Mouse (Mus musculus): ENCODE data around the gene Gm49373.
A peak's percentile ranks its signal among the peaks of the same experiment; 100 is the strongest.
"Not testable (repeated sequence)": the region's sequence is repeated elsewhere in the genome, so short reads cannot be mapped to it uniquely, and the experiment has no call there.

Gene Gm49373

DNA sequence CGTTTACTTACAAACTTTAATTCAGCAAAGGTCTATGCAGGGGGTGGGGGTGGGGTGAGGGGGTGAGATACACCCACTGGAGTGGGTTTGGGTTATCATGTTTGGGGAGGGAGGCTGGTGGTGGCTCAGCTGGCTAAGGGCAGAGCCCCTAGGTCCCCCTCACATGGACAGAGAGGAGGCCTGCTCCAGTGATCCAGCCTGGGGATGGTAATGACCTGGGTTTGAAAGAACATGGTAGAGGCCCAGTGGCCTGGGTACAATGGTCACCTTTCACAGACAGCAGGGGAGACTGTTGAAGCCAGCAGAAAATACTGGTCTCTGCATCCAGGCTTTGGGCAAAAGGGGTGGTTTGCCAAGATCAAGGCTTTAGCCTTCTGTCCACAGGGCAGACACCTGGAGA lies 1.3 kb upstream of the Gm49373 start:
- no peak for DNase-seq (ENCODE audit: low spot score in 2 of 2)

DNA sequence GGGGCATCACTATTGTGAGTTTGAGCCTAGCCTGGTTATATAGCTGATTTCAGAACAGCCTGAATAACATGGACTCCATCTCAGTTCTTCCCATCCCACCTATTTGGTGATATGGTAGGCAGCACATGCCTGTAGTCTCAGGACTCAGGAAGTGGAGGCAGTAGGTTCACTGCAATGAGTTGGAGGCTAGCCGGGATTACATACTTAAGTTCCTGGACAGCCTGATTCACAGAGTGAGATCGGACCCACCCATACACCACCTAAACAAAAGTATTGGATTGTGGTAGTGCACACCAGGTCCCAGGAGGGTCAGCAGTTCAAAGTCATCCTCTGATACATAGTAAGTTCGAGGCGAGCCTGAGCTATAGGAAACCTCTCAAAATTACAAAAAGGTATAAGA lies 255 bp downstream of the Gm49373 start:
- no peak for DNase-seq (ENCODE audit: low spot score in 2 of 2)

DNA sequence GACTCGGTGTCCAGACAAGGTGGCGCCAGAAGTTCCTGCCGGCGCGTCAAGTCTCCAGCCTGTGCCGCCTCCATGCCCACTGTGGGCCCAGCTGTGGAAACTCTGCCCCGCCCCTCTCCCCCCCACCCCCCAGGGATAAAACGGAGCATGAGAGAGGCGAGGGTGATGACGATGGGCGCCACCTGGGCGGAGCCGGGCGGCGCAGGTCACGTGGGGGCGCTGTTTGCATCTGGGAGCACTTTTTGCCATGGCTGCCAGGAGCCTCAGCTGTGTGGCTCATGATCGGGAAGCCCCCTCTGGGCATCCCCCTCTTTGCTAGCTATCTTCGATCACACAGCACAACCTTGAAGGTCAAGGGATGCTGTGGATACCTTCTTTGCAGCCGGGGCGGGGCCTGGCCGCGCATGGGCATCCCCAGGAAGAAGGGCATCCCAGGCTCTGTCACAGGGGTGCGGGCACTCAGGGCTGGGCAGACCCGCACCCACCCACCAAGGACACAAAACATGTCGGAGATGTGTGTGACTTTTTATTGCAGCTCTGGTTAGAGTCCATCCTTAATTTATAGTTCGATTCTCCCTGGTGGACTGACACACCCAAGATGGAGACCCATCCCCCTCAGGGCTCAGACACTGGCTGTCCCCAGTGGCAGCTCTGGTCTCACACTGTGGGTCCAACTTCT lies 5.8 kb downstream of the Gm49373 start, which contains the start of gene Zglp1:
Zglp1 (minus strand) TSS at position 88 of the 679 bp plus-strand sequence.
- no peak for DNase-seq (ENCODE audit: low spot score in 2 of 2)

DNA sequence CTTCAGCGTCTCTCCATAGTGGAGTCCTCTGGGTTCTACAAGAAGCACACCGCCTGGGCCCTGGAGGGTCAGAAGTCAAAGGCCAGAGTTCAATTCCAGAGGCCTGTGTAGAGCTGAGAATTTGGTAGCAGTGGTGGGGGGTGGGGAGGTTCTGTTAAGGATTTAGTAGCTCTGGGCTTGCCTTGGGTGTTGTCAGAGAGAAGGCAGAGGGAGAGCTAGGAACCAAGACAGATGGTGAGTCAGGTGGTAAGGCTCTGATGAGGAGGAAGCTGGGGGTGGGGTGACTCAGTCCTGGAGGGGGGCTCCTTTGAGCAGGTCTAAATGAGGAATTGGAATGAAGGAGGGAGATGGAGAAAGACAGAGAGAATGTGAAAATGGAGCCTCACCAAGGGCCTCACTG lies 10.0 kb downstream of the Gm49373 start:
- DNase-seq (ENCODE audit: low spot score in 2 of 2) = no peak

DNA sequence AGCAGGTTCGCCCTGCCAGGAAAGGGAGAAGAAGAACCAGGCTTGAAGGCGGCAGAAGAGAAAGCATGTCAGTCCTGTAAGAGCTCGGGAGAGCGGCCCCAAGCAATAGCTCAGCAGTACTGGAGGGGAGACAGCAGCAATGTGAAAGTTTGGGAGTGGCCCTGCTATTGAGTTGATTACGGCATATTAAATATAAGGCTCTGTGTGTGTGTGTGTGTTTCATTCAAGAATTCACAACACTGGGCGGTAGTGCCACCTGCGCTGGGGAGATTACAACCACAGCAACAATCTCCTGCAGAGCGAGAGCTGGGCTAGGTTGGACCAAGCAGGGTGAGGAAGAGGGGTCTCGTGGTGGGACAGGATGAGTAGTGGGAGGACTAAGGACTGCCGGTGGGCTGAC lies 21.3 kb downstream of the Gm49373 start:
- no peak for DNase-seq (ENCODE audit: low spot score in 2 of 2)

DNA sequence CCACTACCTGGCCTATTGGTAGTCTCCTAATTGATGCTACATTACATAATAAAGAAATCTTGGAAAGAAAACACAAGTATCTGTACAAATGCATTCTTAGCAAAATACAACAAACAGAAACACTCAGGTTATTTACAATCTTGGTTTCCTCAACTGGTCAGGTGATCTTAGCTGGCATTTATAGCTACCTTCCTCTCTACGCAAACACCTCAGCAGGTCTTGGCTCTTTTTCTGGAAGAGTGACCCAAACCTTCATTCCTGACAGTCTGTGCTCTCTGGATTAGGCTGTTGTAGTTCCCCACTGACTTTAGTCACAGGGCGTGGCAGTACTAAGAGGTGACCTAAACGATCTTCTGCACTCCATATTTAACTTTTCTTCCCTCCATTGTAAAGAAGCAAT lies 27.7 kb downstream of the Gm49373 start:
- DNase-seq (ENCODE audit: low spot score in 2 of 2) = no peak

DNA sequence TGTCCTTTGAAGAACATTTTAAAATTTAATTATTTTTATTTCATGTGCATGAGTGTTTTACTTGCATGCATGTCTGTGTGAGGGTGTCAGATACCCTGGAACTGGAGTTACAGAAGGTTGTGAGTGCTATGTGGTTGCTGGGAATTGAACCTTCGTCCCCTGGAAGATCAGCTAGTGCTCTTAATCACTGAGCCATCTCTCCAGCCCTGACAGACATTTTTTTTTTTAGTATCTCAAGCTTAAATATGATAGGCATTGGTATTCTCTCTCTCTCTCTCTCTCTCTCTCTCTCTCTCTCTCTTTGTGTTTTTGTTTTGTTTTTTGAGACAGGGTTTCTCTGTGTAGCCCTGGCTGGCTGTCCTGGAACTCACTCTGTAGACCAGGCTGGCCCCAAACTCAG lies 28.1 kb downstream of the Gm49373 start:
- not testable (repeated sequence) for DNase-seq (ENCODE audit: low spot score in 2 of 2)

DNA sequence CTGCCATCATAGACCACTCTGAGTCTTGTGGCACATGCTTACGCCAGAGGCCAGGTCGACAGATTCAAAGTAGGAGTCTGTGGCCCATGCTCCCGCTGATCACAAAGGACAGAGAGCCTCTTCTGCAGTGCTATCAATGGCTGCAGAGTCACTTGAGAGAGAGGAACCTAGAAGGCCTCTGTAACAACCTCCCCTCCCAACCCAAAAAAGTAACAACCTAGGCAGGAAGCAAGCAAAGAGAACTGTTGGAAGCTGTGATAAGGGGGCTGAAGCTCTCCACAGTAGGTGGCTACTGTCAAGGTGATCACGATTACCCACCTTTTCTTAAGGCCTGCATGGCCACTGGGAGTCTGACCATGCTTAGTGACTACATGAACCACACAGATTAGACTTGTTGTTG lies 29.3 kb downstream of the Gm49373 start:
- DNase-seq (ENCODE audit: low spot score in 2 of 2) = no peak

DNA sequence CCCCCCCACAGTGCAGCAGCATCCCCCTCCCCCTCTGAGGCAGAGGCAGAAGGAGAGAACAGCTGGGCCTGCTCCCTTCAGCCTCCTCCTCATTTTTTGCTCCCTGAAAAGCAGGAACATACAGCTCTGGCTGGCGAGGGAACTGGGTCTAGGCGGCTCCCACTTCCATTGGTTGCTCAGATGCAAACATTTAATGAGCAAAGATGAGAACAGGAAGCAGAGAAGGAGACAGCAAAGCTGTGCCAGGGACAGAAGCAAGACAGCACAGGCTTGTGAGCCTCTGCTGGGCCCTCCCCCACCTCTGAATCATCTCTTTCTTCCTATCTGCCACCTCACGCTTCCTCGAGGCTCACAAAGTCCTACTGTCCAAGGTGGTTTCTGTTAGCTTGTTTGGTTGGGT lies 31.6 kb downstream of the Gm49373 start:
- no peak for DNase-seq (ENCODE audit: low spot score in 2 of 2)

DNA sequence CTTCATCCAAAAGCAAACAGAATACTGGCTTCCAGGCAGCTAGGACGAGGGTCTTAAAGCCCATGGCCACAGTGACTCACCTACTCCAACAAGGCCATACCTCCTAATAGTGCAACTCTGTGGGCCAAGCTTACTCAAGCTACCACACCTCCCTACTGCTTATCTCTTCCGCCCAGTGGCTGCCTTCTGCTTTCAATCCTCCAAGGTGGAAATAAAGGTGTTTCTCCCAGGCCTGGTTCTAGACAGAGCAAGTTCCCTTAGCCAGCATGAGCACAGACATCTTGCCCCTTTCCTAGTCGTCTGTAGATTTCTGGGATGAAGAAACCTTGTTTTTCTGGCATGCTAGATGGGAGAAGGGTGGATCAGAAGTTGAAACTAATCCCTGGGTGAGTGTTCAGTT lies 33.1 kb downstream of the Gm49373 start:
- DNase-seq (ENCODE audit: low spot score in 2 of 2) = no peak

DNA sequence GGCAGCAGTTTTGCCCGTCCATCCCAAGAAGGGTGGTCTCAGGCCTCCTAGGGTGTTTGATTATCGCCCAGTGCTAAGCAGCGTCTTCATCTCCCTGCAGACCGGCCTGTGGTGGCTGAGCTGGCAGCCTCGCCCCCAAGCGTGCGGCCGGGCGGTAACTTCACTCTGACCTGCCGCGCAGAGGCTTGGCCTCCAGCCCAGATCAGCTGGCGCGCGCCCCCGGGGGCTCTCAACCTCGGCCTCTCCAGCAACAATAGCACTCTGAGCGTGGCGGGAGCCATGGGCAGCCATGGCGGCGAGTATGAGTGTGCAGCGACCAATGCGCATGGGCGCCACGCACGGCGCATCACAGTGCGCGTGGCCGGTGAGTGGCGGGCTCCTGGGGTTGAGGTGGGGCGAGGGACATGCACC lies 35.4 kb downstream of the Gm49373 start:
- DNase-seq (ENCODE audit: low spot score in 2 of 2) = no peak

DNA sequence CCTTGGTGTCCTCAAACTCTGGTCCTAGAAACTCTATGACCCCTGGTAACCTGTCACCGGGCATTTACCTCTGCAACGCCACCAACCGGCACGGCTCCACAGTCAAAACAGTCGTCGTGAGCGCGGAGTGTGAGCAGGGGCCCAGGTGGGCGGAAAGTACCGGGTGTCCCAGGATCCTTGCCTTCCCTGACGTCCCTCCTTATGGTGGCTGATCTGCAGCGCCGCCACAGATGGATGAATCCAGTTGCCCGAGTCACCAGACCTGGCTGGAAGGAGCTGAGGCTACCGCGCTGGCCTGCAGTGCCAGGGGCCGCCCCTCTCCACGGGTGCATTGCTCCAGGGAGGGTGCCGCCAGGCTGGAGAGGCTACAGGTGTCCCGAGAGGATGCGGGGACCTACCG lies 36.2 kb downstream of the Gm49373 start:
- no peak for DNase-seq (ENCODE audit: low spot score in 2 of 2)

DNA sequence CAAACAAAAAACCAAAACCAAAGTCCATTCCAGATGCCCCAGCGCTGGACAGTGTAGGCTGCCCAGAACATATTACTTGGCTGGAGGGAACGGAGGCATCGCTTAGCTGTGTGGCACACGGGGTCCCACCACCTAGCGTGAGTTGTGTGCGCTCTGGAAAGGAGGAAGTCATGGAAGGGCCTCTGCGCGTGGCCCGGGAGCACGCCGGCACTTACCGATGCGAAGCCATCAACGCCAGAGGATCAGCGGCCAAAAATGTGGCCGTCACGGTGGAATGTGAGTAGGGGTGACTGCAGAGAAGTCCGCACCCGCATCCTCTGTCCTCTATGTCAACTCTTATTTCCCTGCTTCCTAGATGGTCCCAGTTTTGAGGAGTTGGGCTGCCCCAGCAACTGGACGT lies 36.7 kb downstream of the Gm49373 start:
- DNase-seq (ENCODE audit: low spot score in 2 of 2) = no peak

DNA sequence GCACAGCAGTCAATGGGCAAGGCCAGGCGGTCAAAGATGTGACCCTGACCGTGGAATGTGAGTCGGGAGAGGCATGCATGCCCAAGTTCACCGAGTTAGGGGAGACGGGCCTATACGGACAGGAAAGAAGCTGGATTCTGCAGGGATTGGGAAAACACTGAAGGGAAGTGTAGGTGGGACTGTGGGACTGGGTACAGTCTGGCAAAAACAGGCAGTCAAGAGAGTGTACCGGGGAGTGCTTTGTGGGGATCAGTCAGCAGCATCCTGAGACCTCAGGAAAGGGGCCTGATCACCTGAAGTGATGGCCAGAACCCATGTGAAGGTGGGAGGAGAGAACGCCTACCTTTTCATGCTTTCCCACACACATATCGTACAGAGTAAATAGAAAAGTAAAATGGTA lies 37.3 kb downstream of the Gm49373 start:
- no peak for DNase-seq (ENCODE audit: low spot score in 2 of 2)

DNA sequence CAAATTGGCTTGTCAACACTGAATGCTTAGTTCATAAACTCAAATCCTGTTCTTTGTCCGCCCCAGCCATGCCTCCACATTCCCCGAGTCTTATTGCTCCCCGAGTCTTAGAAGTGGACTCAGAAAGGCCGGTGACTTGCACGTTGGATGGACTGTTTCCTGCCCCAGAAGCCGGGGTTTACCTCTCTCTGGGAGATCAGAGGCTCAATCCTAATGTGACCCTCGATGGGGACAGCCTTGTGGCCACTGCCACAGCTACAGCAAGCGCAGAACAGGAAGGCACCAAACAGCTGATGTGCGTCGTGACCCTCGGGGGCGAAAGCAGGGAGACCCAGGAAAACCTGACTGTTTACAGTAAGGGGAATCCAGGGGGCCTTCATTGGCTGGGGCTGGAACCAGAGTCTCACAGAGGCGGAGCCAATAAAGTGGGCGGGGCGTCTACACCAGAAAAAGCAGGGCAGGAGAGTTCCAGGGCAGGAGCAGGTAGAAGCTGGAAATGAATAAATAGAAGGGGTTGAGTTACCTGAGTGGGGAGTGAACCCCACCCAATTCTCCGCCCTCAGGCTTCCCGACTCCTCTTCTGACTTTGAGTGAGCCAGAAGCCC lies 38.3 kb downstream of the Gm49373 start:
- no peak for DNase-seq (ENCODE audit: low spot score in 2 of 2)

DNA sequence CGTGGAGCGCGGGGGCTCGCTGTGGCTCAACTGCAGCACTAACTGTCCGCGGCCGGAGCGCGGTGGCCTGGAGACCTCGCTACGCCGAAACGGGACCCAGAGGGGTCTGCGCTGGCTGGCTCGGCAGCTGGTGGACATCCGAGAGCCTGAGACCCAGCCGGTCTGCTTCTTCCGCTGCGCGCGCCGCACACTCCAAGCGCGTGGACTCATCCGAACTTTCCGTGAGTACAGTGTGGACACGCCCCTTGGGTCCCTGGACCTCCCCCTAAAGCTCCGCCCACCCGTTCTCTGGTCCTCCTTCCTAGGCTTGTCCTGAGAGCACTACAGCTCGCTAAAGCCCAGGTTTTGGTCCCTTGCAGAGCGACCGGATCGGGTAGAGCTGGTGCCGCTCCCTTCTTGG lies 39.8 kb downstream of the Gm49373 start:
- peak; percentile 83 to 84 for DNase-seq (ENCODE audit: low spot score in 2 of 2)

DNA sequence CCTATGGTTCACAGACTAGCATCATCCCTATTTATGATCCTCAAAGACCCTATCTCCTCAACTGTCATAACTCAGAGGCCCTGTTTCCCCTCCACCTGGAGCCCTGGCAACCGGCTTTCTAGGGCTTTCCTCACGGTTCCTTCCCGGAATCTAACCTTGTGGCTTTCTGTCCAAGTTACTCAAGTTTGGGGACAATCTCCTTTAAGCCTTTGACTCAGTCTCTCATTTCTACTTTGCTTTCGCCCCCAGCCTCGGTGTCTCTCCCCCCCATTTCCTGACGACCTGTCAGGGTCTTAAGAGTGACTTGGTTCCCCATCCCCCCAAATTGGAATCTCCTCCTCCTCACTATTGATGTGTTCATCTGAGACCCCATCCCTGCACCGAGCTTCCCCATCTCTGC lies 40.4 kb downstream of the Gm49373 start:
- DNase-seq (ENCODE audit: low spot score in 2 of 2) = no peak

DNA sequence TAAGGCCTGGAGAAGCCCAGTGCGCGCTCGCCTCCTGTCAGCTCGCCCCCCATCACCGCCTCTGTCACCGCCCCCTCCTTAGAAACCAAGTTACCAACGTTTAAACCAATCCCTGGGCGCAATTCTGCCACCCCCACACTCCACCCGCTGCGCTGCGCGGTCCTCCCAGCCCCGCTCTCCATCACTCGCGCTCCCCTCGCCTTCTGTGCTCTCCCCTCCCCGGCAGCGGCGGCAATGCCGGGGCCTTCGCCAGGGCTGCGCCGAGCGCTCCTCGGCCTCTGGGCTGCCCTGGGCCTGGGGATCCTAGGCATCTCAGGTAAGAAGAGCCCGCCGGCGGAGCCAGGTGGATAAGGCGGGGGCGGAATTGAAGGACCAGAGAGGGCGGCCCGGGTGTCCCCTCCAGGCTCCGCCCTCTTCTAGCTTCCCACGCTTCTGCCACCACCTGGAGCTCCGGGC lies 41.0 kb downstream of the Gm49373 start, which contains the start of gene Icam5:
Icam5 (plus strand) TSS at position 178 of the 456 bp plus-strand sequence.
- no peak for DNase-seq (ENCODE audit: low spot score in 2 of 2)

DNA sequence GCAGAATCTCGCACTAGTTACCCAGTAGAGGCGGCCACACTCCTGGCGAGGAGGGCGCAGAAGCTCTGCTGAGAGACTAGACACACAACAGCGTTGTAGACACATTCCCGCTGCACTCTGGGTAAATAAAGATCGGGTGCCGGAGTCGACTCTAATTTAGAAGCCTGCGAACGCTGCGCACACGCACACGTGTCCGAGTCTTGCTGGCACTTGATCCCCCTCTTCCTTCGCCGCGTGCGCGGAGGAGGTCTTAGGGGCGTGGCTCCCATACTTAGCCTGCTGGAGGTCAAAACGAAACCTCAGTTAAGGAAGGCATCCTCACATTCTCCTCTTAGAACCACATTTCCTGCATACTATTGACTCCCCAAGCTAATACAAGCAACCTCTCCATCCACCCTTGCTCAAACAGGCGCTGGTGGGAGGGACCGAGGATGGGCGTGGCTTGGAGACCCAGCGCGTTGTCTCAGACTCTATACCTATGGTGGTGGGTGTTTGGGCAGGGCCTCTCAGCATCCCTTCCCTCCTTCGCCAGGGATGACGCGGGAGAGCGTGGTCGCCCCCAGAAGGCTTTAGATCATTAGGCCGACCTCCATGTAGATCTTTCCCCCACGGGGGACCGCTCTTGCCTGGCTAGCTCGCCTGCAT lies 41.5 kb downstream of the Gm49373 start:
- peak in 1 of 2 experiments; percentile 70 for DNase-seq (ENCODE audit: low spot score in 2 of 2)

DNA sequence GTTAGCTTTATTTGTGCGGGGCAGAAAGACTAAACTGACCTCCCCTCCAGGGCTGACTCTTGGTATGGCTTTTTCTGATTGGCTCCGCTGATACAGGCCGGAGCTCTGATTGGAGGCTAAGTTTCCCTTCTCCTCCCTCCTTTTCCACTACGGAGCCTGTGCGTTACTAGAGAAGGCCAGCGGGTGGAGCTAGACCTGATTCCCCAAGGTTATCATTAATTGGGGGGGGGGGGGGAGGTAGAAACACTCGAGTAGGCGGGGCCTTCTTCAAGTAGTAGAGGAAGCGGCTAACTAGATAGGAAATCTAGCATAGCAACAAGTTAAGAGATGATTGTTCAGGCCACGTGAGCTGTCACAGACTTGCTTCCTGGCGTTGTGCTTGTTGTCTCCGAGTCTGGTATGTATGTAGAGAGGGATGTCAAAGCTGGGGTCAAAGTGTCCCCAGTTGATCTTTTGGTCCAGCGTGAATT lies 42.1 kb downstream of the Gm49373 start:
- peak; percentile 91 to 92 for DNase-seq (ENCODE audit: low spot score in 2 of 2)

DNA sequence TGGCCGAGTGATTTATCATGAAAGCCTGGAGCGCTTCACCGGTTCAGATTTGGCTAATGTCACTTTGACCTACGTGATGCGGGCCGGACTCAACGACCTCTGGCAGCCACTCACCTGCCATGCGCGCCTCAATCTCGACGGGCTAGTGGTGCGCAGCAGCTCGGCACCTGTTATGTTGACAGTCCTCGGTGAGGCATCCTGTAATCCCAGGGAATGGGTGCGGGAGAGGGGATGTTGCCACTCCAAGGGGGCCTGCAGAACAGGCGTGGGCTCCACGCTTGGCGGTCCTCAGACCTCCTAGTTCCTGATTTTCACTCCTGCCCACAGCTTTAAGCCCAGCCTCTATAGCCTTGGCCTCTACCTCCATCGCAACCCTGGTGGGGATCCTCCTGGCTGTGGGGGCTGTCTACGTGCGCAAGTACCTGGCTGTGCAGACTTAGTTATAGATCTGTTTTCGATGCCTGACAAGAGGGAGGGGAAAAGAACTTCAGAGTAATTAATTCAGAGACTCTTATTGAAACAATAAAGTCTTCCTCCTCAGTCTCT lies 42.8 kb downstream of the Gm49373 start:
- DNase-seq (ENCODE audit: low spot score in 2 of 2) = no peak

DNA sequence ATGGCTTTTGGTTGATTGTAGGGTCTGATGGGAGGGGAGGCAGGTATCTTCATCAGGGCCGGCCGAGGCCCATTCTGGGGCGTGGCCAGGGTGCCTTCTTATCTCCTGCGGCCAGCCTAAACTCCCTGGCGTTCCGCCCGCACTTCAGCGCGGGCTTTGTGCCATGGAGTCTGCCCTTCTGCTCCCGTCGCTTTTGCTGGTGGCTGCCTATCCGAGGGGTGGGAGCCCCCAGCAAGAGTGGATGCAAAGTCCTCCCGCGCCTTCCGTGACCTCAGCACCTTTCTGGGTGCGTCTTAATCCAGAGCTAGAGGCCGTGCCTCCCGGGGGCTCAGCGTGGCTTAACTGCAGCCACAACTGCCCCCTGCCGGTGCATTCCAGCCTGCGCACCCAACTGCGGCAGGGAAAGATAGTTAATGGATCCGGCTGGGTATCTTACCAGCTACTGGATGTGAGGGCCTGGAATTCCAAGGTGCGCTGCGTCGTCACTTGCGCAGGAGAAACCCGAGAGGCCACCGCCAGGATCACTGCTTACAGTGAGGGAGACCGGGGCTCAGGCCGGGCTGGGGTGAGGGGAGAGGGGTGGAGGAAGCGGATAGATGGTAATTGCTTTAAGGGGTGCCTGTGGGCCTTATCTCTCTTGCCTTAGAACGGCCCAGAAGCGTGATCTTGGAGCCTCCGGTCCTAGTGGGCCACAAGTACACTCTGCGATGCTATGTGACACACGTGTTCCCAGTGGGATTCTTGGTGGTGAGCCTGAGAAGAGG lies 43.4 kb downstream of the Gm49373 start, which contains the start of gene Icam4:
Icam4 (plus strand) TSS at position 83 of the 764 bp plus-strand sequence.
- peak; percentile 70 to 81 for DNase-seq (ENCODE audit: low spot score in 2 of 2)

All from natural killer cell, adult 2 months (primary cell).